Mouse (Mus musculus): Measurements from ENCODE around the gene Ptprcap.
"Not testable (repeated sequence)": the region's sequence is repeated elsewhere in the genome, so short reads cannot be mapped to it uniquely, and the experiment has no call there.

Ptprcap gene

DNA sequence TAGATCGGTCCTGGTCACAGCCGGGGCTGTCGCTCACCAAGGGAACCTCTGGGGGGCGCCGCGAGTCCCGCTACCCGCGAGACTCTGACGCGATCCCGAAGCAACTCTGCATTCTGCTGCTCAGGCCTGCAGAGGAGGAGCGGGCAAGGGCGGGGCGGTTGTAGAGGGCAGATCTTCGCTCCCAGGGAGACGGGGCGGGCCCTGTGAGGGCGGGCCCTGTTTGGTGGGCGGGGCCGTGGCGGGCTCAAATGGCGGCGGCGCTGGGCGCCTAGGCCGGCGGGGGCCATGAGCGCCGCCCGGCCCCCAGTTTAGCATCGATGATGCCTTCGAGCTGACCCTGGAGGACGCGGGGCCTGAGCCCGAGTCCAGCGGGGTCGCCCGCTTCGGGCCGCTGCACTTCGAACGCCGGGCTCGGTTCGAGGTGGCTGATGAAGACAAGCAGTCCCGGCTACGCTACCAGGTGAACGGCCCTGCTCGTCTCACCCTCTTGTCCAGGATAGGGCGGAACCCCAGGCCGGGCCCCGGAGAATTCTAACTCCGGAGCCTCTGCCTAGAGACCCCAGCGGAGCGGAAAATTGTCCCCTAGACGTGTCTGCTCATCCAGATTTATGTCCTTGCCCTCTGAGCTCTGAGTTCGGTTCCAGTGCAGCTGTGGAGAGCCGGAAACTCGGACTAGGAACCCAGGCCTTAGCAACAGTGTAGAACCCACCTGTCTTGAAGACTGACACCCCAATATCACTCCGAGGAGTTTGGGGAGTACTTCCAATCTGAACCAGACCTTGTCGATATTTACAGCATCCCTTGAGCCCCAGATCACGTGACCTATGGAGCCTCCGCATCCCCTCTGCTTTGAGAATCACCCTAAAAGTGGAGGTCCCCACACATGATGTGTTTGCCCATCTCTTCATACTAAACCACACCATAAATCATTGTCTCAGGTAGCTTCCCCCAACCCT, 27.4 kb upstream of the Ptprcap start, which contains the start of gene Aip:
Aip (minus strand) TSS at position 118 of the 956 bp plus-strand sequence.
- peak; percentile 99 for DNase-seq

DNA sequence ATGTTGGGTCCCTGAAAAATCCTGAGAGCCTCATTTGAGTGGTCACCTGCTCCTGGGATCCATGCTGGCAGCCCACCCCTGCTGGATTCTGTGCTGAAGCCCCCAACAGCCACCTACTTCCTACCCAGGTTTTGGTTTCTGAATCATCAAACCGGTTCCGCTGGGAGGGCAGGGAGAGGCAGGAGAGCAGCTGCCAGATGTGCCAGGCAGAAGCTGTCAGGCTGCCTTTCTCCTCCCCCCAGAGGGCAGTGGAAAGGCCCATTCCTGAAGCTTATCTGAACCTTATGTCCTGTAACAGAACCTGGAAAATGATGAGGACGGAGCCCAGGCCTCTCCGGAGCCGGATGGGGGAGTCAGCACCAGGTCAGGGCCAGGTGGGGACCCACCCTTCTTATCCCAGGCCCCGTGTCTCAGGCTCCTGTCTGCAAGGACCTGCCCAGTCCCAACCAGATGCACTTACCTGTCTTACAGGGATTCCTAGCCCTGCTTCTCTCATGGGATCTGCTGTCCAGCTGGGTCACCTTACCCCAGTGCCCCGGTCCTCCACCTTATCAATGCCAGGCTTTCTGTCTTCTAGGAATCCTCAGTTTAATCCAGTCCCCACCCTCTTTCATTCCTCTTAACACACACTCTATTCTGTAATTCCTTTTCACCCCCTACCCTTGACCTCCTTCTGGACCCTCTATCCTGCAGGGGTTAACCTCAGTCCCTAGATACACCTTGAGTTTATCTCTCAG, 26.5 kb upstream of the Ptprcap start:
- no peak for DNase-seq

DNA sequence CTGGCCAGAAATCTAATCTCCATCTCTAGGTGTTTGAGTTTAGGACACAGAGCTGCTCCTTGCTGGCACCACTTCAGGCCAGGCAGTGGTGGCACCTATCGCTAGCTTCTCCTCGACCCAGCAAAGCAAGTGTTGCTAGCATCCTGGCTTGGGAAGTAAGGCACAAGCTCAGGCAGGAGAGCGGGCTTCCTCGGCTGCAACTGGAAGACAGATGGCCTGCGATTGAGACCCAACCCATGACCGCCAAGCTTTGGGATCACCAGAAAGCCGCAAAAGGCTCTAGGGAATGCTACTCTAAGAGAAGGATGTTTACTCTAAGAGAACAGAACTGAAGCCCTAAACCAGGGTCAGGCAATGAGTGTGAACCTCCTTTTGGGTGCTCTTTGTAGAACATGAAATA, 23.9 kb upstream of the Ptprcap start:
- DNase-seq = no peak

GRCm38 (mm10) chr19:4130106-4130505, 23.3 kb upstream of the Ptprcap start:
- no peak for DNase-seq

DNA sequence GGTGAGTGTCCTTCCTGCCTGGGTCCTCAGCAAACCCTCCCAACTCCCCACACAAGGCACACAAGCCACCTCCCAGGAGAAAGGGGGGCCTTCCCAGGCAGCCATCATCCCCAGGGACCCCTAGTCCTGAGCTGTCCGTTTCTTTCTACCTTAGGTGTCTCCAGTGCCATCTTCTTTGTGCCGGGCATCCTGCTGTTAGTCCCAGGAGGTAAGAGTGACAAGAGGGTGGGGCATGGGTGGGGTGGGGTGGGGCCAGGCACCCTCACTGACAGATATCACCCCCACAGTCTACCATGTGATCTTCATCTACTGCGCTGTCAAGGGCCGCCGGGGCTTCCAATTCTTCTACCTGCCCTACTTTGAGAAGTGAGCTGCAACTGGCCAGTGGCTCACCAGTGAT, 22.3 kb upstream of the Ptprcap start:
- DNase-seq = no peak

DNA sequence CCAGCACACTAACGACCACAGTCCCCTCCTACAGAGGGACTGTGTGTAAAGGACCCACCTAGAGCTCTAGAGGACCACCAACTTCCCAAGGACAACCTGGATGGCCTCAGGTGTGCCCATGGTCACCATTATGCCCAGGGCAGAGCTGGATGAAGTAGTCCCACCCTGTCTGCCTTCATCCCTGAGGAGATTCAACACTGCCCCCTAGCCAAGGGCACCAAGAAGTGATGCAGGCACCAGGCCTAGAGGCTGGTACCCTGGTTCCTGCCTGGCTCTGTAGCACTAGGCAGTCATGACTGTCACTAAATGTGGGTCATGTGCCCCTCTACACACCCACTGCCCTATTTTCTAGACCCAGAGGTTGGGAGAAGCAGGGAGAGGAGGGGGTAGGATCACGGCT, 21.6 kb upstream of the Ptprcap start:
- DNase-seq = no peak

DNA sequence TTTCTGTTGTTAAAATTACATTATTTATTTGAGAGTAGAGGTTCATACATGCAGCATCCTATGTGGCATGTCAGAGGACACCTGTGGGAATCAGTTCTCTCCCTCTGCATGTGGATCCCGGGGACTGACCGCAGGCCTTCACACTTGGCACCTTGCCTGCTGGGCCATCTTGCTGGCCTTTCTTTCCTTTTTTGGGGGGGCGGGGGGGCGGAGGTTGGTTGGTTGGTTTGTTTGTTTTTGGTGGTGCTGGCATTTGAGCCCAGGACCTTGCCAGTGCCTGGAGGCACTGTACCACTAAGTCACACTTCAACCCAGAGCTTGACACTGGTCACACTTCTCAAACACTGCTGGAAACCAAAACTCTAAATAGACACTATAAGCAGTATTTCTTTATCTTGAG, 19.1 kb upstream of the Ptprcap start:
- DNase-seq = no peak

DNA sequence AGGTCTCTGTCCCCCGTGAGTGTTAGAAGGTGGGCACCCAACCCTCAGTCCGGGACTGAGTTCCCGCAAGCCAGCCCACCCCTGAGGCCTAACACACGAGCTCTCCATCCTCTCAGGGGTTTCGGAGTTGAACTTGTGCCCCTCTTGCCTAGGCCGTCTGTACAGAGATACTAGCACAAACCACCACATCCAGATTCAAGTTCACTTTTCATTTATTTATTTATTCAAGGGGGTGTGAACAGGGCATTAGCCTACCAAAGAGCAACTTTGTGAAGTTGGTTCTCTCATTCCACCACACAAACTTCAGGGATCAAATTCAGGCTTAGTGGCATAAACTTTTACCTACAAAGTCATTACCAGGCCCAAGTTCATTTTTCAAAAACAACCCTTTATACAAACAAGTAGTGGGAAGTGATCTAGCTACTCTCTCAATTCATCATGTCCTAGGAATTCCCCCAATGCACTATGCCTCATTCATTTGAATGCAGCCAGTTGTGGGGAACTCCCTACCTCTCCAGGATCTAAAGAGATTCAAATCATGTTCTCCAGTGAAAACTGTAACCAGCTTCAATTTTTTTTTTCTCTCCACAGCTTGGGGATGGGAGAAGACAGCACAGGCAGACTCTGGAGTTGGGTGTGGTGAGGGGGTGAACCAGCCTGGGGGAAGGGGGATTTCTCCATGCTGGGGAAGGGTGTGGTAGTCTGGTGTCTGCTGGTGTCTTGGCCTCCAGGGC, 18.0 kb upstream of the Ptprcap start:
- DNase-seq = not testable (repeated sequence)

DNA sequence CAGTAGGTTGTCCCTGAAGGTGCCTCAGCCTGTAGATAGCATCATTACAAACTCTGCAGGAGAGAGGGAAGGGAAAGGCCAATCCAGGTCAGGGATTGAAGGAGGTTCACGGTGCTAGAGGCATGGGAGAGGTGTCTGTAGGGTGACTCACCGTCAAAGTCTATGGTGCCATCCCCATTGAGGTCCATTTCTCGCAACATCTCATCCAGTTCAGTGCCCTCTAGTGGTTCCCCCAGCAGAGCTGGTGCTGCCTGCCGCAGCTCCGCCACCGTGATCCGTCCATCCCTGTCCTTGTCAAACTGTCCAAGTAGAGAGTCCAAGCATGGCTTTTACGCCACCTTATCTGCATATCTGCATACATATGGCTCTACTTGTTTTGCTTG, 17.4 kb upstream of the Ptprcap start:
- DNase-seq = not testable (repeated sequence)

DNA sequence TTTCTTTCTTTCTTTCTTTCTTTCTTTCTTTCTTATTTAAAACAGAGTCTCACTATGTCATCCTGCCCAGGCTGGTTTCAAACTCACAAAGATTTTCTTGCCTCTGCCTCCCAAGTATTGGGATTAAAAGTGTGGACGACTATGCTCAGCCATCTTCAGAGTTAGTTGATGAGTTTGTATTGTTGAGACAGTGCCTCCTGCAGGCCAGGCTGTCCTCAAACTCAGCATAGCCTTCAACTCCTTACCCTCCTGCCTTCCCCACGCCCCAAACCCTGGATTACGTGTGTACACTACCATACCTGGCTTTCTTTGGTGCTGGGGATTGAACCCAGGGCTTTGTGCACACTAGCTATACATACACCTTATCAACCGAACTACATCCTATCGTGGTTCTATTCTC, 16.9 kb upstream of the Ptprcap start:
- no peak for DNase-seq

DNA sequence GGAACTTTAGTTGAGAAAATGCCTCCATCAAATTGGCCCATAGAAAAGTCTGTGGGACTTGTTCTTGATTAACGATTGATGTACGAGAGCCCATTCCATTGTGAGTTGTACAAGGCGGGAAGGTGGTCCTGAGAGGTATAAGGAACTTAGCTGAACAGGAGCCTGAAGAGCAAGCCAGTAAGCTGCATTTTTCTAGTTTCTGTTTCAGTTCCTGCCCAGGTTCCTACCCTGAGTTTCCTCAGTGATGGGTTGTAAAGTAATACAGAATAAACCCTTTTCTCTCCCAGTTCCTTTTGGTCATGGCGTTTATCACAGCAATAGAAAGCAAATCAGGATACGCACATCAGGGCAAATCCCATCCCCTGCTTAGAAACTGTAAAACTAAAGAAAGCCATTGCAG, 15.5 kb upstream of the Ptprcap start:
- no peak for DNase-seq

DNA sequence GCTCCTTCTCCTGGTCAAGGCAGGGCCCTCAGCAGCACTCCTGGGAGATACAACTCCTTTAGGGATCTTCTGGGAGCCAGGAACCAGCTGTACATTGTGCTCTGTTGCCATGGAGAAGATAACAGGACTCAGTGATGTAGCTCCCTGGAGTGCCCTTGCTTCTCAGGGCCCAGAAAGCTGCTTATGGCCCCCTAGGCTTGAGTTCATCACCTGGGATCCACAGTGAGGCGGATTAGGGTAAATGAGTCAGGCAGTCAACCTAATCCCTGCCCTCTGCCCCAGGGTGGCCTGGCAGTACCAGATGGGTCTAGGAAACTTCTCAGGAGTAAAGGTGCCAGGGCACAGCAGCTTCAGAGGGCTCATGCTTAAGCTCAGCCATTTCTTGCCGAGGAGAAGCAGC, 14.0 kb upstream of the Ptprcap start, which contains the start of gene Gpr152:
Gpr152 (plus strand) TSS at position 342 of the 400 bp plus-strand sequence.
- DNase-seq = no peak

DNA sequence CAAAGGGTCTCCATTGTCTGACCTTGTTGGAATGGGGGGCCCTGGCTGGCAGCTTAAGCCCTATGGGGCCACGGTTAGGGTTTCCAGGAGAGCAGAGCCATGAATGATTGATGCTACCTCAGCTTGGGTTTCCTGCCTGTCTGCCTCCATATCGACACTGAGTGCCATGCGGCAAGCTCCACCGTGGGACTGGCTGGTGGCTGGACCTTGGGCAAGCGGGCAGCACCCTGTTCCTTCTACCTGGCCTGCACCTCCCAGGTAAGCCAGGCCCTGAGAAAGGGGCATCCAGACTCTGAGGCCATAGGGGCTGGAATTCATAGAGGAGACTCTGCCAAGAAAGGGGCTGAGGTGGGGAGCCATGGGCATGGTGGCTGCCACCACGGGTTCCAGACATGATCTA, 13.3 kb upstream of the Ptprcap start:
- DNase-seq = no peak

DNA sequence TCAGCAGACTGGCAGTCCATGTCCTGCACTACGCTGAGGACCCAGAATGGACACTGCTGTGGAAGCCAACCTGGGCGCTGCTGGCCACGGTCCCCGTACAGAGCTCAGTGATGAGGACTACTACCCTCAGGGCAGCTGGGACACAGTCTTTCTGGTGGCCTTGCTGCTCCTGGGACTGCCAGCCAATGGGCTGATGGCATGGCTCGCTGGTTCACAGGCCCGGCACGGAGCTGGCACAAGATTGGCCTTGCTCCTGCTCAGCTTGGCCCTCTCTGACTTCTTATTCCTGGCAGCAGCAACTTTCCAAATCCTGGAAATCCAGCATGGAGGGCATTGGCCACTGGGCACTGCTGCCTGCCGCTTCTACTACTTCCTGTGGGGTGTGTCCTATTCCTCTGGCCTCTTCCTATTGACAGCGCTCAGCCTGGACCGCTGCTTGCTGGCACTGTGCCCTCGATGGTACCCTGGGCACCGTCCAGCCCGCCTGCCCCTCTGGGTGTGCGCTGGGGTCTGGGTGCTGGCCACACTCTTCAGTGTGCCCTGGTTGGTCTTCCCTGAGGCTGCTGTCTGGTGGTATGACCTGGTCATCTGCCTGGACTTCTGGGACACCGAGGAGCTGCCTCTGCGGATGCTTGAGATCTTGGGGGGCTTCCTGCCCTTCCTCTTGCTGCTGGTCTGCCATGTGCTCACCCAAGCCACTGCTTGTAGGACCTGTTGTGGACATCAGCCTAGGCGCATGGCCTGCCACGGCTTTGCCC, 10.8 kb upstream of the Ptprcap start:
- DNase-seq = no peak

- no peak for DNase-seq
Observed at GRCm38 (mm10) chr19:4143759-4144268, 9.6 kb upstream of the Ptprcap start, which contains the start of gene Cabp4. Gene Cabp4, minus strand, starts transcription at chr19:4144033.

GRCm38 (mm10) chr19:4144550-4145498, 8.6 kb upstream of the Ptprcap start:
- DNase-seq = no peak

DNA sequence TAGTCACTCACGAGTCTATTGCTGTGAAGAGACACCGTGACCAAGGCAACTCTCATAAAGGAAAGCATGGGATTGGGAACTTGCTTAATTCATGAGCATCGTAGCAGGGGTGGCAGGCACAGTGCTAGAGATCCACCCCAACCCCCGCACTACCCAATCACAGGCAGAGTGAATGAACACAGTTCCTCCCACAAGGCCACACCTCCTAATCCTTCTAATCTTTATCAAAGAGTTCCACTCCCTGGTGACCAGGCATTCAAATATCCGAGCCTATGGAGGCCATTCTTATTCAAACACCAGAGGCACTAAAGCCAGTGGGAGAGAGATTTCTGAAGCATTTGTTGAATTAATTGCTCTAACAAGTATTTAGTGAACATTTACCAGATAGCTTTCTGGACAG, 7.5 kb upstream of the Ptprcap start:
- no peak for DNase-seq

- no peak for DNase-seq
Observed at GRCm38 (mm10) chr19:4146366-4147021, 6.9 kb upstream of the Ptprcap start.

- no peak for DNase-seq
Observed at GRCm38 (mm10) chr19:4147022-4147405, 6.4 kb upstream of the Ptprcap start.

- DNase-seq = no peak
Observed at GRCm38 (mm10) chr19:4147782-4148490, 5.5 kb upstream of the Ptprcap start.

All from cerebellum, adult 11 months (tissue).